Mouse (Mus musculus) embryonic fibroblast, embryonic 13.5 days (primary cell): Measurements from ENCODE around the gene Spag4.

Experiments used
- CTCF ChIP-seq: IDR thresholded peaks from 2 replicates; pipeline ENCODE4 v1.5.1; 2011; ENCODE audit warnings: mild to moderate bottlenecking, control low read depth, low read length, moderate library complexity, borderline replicate concordance; ENCODE audit not compliant: insufficient read depth
- POLR2A ChIP-seq: IDR thresholded peaks from 2 replicates; pipeline ENCODE4 v1.6.1; 2011; ENCODE audit warnings: low read depth, mild to moderate bottlenecking, control low read depth, low read length, moderate library complexity

DNA sequence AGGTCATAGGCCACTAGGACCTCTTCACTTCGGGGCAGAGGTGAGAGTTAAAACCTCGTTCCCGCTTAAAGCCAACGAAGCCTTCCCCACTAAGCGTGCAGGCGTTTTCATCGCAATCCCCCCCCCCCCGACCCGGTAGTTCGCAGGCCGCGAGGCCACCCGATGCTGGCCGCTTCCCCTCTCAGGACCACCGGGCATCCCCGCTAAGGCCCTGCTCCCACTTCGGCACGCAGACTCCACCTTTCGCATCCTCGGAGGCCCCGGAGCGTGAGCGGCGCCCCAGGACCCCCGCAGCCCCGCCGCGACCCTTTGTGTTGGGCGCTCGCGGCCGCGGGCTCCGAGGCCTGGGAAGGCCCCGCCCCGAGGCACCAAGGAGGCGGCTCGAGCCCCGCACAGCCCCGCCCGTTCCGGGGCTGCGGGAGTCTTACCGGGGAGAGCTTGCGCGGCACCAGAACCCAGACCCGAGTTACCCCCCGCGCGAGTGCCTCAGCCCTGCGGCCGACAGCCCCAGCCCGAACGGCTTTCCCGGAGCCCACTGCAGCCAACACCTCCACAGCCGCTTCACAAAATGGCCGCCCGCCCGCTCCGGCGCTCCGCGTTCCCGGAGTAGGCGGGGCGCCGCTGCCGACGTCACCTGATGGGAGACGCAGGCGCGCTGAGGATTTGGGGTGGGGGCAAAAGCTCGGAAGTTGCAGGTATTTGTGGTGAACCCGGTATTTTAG, 46.5 kb downstream of the Spag4 start, which contains the start of the genes Cpne1 and Rbm12:
- peak; percentile 81 for TF ChIP-seq POLR2A
- TF ChIP-seq CTCF: no peak
